Mouse (Mus musculus): ENCODE results near the gene Chrng. TPM values are rescaled to one million over a fixed set of nuclear protein-coding genes. Genes with fewer than 3 reads are reported as not detected.

The Chrng gene
- not detected in 2 replicates for polyA plus RNA-seq (2015; fragmentation: Nextera tagmentation; extraction: Ambion mirVana)

DNA sequence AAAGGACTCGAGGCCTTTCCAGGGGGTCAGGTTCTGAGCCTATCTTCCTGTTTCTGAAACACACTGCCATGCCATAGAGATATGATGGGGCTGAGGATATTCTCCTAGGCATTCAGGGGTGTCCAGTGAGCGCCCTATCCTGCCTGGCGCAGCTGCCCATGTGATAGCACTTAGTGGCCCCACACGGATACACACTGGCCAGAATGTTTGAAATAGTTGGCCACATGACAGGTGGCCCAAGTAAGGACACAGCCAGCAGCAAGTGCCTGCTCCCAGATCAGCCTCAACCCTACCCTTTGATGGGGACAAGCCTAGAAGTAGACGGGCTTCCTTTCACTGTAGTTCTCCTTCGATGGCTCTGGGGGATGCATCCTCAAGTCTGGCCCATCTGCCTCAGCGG lies at the start of gene Chrng:
Gene Chrng (plus strand): TSS at position 193 of the 400 bp plus-strand sequence.
- Histone ChIP-seq H3K4me2 (replicated peaks) (no peak within 1 kb of the TSS), H3K9me3 (no peaks in the 10 kb centered on the region), H3K27me3 (peaks cover 4% of the 10 kb centered on the region; the same call in 1 of the 2 replicates), H3K4me1 (no peaks in the 10 kb centered on the region), H3K9ac (replicated peaks) (no peak within 1 kb of the TSS), H3K27ac (replicated peaks) (no peak within 1 kb of the TSS), H3K4me3 (no peak within 1 kb of the TSS), H3K36me3 (no peaks in the 10 kb centered on the region)
- WGBS, result 80% methylated on average over 7 of the region's 7 CpGs
- no peak for ATAC-seq (replicated peaks)

DNA sequence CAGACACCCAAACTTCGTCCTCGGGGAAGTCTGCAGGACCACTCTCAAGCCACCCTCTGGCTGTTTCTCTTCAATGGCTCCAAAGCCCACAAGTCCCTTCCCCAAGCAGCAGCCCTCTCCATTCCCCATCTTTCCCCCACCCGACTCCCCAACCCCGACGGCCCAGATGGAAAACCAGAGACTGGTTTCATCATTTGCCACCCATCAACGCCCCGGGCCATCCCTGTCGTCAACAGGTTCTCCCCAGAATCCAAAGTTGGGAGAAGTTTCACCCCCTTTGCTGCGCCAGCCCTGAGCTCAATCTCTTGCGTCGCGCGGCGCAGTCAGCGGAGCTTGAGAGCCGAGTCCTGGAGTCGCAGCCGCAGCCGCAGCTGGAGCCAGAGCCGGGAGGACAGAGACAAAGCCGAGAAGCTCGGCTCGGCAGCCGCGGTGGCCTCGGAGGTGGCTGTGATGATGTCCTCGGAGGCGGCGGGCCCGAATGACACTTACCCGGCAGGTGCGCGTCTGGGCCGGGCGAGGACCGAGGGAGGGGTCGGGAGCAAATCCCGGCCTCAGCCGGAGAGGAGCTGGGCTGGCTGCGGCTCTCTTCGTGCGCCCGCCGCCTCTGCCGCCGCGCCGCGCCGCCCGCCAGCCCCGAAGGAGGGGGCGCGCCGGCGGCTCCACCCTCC lies 48.8 kb upstream of the Chrng start:
- H3K9ac ChIP-seq (replicated peaks), result peak overlapping the region; percentile 39
- peak; percentile 24 for ATAC-seq (replicated peaks)
- peaks cover 81% of the 10 kb centered on the region for H3K27me3 ChIP-seq
- no peaks in the 10 kb centered on the region for H3K9me3 ChIP-seq
- peaks cover 30% of the 10 kb centered on the region for H3K4me1 ChIP-seq
- no peaks in the 10 kb centered on the region for H3K36me3 ChIP-seq
- peak overlapping the region; percentile 47 for H3K4me3 ChIP-seq
- 0 out of 2 replicates have a peak overlapping the region, but pooled peaks have one; percentile 32 for H3K27ac ChIP-seq (replicated peaks)
- 1% methylated on average over 39 of the region's 56 CpGs for WGBS
- H3K4me2 ChIP-seq (replicated peaks), result peak overlapping the region; percentile 68

DNA sequence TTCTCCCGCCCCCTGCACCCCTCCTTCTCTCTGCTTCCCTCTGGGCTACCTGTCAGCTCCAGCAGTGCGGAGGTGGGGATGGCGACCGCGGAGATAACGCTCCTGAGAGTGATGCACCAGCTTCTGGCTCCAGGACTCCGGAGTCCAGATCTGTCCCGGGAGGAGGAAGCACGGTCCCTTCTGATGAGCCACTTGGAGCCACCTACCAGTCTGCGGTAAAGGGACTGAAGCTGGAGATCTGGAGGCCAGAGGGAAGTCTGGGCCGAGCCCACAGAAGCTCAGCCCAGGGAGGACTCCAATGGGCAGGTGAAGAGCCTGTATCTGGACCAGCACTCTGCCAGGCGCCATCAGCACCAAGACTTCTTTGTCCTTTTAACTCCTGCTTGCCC lies 48.3 kb upstream of the Chrng start, which contains the start of gene Ecel1:
Gene Ecel1 (minus strand): TSS at position 323 of the 389 bp plus-strand sequence.
- H3K4me1 ChIP-seq, result peaks cover 30% of the 10 kb centered on the region
- peak within 1 kb of the TSS; percentile 39 for H3K9ac ChIP-seq (replicated peaks)
- no peaks in the 10 kb centered on the region for H3K36me3 ChIP-seq
- 0 out of 2 replicates have a peak within 1 kb of the TSS, but pooled peaks have one; percentile 32 for H3K27ac ChIP-seq (replicated peaks)
- peaks cover 75% of the 10 kb centered on the region for H3K27me3 ChIP-seq
- peak; percentile 24 for ATAC-seq (replicated peaks)
- peak within 1 kb of the TSS; percentile 47 for H3K4me3 ChIP-seq
- H3K9me3 ChIP-seq, result no peaks in the 10 kb centered on the region
- 2% methylated on average over 11 of the region's 12 CpGs for WGBS
- peak within 1 kb of the TSS; percentile 68 for H3K4me2 ChIP-seq (replicated peaks)

DNA sequence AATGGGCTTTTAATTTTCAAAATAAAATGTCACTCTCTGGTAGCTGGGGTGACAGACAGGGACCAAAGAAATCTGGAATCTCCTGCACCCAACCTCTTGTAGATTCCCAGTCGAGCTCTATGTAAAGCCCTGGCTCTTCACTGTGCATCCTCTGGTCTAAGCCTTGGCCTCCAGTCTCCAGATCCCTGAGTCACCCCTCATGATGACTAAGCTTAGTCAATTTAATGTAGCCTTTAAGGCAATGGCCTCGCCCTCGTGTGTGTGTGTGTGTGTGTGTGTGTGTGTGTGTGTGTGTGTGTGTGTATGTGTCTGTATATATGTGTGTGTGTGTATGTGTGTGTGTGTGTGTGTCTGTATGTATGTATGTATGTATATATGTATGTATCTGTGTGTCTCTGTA lies 45.1 kb upstream of the Chrng start:
- WGBS, result 73% methylated on average over 3 of the region's 3 CpGs
- H3K4me2 ChIP-seq (replicated peaks), result no peak overlapping the region
- no peaks in the 10 kb centered on the region for H3K36me3 ChIP-seq
- peaks cover 43% of the 10 kb centered on the region for H3K27me3 ChIP-seq
- no peak overlapping the region for H3K27ac ChIP-seq (replicated peaks)
- H3K9ac ChIP-seq (replicated peaks), result no peak overlapping the region
- peaks cover 25% of the 10 kb centered on the region for H3K4me1 ChIP-seq
- ATAC-seq (replicated peaks), result no peak
- no peak overlapping the region for H3K4me3 ChIP-seq
- no peaks in the 10 kb centered on the region for H3K9me3 ChIP-seq

DNA sequence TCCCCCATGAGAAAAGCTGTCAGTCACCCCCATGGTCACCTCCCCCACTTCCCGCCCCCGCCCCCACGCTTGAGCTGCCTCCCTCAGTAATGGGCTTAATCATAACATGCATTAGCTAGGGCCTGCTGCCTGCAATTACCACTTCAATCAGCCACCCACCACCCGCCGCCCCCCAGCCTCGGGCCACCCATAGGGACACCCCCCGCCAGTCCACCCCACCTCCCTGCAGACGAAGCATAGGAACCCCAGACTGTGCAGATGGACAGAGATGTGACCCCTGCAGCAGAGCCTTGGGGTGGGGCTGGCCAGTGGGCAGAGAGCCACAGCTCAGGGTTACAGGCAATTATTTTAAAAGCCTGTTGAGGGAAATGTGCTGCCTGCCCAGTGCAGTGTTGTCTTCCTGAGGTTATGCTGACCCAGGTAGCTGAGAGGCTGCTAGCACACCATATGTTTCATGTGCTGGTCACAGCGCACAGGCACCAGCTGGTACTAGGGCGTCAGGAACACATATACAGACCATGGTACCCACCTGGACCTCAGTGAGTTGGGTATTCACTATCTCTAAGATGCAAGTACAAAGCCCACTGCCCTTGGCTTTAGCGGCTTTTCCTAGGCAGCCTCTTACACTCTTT lies 40.2 kb upstream of the Chrng start:
- Histone ChIP-seq H3K27me3 (no peaks in the 10 kb centered on the region), H3K4me1 (peaks cover 20% of the 10 kb centered on the region), H3K27ac (replicated peaks) (no peak overlapping the region), H3K9ac (replicated peaks) (no peak overlapping the region), H3K4me3 (no peak overlapping the region), H3K4me2 (replicated peaks) (no peak overlapping the region), H3K36me3 (no peaks in the 10 kb centered on the region), H3K9me3 (no peaks in the 10 kb centered on the region)
- WGBS, result 28% methylated on average over 11 of the region's 11 CpGs
- ATAC-seq (replicated peaks), result peak; percentile 57

DNA sequence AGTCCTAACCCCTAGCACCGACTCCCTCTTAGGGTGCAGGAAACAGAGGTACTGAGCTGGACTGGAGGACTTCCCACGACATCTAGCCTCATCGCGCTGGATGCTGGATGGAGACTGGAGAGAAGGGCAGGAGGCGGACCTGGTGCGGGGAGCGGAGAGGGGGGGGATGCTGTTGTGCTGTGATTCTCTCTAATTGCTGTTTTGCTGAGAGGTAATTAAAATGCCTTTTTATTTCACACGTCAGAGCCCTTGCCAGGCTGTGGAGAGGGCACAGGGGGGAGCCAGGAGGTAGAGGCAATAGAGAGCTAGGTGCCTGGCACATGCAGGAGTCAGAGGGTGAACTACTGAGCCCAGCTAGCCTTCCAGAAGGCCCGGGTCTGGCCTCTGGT lies 39.7 kb upstream of the Chrng start:
- Histone ChIP-seq H3K27me3 (no peaks in the 10 kb centered on the region), H3K36me3 (no peaks in the 10 kb centered on the region), H3K4me2 (replicated peaks) (no peak overlapping the region), H3K9me3 (no peaks in the 10 kb centered on the region), H3K4me1 (peaks cover 25% of the 10 kb centered on the region), H3K4me3 (no peak overlapping the region), H3K9ac (replicated peaks) (no peak overlapping the region), H3K27ac (replicated peaks) (no peak overlapping the region)
- WGBS, result 31% methylated on average over 9 of the region's 9 CpGs
- peak; percentile 21; the same call in 1 of the 2 replicates for ATAC-seq (replicated peaks)

DNA sequence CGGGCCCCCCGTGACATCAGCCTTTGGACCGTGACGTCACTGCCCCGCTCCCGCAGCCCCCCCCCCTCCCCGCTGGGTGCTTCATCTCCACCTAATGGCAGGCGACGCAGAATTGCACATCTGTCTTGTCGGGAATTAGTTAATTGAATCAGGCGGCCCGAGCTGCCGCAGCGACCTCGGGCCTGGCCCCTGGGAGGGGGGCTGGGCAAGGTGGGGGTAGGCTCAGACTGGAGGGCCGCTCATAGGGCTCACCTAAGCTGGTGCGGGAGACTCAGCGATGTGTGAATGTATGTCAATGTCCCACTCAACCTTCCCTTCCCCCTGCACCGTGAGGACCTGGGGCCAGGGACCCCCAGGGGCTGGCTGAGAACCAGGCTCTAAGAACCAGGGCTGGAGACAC lies 34.0 kb upstream of the Chrng start:
- 12% methylated on average over 17 of the region's 19 CpGs for WGBS
- H3K9me3 ChIP-seq, result no peaks in the 10 kb centered on the region
- no peaks in the 10 kb centered on the region for H3K36me3 ChIP-seq
- H3K4me1 ChIP-seq, result peaks cover 21% of the 10 kb centered on the region
- no peak for ATAC-seq (replicated peaks)
- no peak overlapping the region for H3K4me3 ChIP-seq
- H3K27me3 ChIP-seq, result no peaks in the 10 kb centered on the region
- no peak overlapping the region for H3K4me2 ChIP-seq (replicated peaks)
- no peak overlapping the region for H3K27ac ChIP-seq (replicated peaks)
- H3K9ac ChIP-seq (replicated peaks), result no peak overlapping the region

DNA sequence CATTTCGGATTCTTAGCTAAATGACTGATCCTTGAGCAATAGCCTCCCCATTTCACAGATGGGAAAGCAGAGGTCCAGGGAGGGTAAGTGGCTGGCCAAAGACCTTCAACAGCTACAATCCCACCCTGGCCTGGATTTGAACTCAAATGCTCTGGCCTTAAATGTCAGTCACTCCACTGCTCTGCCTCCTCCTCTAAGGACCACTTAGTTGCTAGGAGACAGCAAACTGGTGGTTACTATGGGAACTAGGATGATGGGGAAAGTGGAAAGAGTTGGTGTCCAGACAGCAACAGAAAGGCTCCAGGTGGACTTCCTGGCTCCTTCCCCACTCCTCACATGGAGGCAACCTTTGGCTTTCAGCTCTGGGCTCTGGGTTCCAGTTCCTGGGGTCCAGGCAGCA lies 33.1 kb upstream of the Chrng start:
- H3K36me3 ChIP-seq, result no peaks in the 10 kb centered on the region
- no peak for ATAC-seq (replicated peaks)
- H3K4me1 ChIP-seq, result peaks cover 30% of the 10 kb centered on the region
- H3K4me2 ChIP-seq (replicated peaks), result no peak overlapping the region
- no peak overlapping the region for H3K4me3 ChIP-seq
- H3K27ac ChIP-seq (replicated peaks), result no peak overlapping the region
- WGBS, result 100% methylated on average over 1 of the region's 1 CpGs
- H3K27me3 ChIP-seq, result no peaks in the 10 kb centered on the region
- no peak overlapping the region for H3K9ac ChIP-seq (replicated peaks)
- no peaks in the 10 kb centered on the region for H3K9me3 ChIP-seq

DNA sequence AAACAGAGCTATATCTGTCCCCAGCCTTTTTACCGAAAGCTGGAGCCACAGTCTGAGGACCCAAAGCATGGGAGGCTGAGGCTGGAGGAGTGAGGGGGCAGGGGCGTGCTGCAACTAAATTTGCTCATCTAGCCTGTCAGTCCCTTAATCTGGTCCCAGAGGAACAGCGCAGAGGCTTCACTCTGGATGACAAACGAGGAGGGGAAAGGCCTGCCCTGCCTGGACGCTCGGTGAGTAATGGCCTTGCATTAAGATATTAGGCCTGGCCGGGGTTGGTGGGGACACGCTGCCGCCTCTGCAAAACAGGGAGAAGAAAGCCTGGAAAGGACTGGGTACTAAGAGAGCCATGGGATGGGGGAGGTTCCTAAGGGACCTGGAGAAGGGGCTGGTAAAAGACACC lies 32.1 kb upstream of the Chrng start:
- ATAC-seq (replicated peaks), result no peak
- no peaks in the 10 kb centered on the region for H3K36me3 ChIP-seq
- H3K27me3 ChIP-seq, result no peaks in the 10 kb centered on the region
- H3K9ac ChIP-seq (replicated peaks), result no peak overlapping the region
- no peak overlapping the region for H3K4me2 ChIP-seq (replicated peaks)
- no peaks in the 10 kb centered on the region for H3K9me3 ChIP-seq
- 48% methylated on average over 9 of the region's 9 CpGs for WGBS
- H3K27ac ChIP-seq (replicated peaks), result no peak overlapping the region
- peaks cover 32% of the 10 kb centered on the region for H3K4me1 ChIP-seq
- no peak overlapping the region for H3K4me3 ChIP-seq

DNA sequence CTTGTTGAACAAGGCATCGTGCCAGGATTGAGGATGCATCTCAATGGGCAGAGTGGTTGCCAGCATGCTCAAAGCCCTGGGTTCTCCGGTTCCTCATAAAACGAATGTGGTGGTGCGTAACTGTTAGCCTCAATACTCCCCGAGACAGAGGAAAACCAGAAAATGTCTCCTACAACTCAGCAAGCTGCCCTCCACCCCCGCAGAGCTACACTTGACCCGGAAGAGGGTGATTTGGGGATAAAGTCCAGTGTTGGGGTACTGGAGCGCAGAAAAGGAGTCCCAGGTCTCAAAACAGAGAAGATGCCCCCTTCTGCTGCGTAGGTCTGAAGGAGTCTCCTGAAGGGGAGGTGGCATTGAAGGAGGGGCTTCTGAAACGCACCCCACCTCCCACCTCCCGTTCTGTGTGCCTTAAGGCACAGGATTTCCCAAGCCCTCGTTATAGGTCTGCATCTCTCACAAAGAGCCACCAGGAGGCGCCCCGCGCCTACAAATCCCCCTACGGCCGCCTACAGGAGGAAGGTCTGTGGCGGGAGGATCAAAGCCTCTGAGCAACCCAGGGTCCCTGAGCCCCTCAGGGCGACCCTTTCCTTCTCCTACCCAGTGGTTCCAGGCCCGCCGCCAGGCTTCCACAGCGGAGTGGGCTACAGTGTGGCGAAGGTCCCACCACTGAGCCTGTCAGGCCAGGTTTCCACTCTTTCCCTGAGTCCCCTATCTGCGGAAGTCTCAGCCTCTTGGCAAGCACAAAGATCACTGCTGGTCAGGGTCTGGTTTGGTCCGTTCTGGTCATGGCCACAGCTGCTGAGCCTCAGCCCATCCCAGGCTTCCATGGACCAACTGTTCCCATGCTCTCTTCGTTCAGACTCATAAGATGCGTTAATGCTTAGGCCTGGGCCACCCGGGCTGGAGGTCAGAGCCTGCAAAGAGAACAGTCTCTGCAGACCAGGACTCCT lies 30.2 kb upstream of the Chrng start:
- no peaks in the 10 kb centered on the region for H3K9me3 ChIP-seq
- no peaks in the 10 kb centered on the region for H3K36me3 ChIP-seq
- ATAC-seq (replicated peaks), result peak; percentile 7; the same call in 1 of the 2 replicates
- no peak overlapping the region for H3K4me3 ChIP-seq
- no peaks in the 10 kb centered on the region for H3K27me3 ChIP-seq
- WGBS, result 23% methylated on average over 28 of the region's 28 CpGs
- H3K4me1 ChIP-seq, result peaks cover 25% of the 10 kb centered on the region
- no peak overlapping the region for H3K4me2 ChIP-seq (replicated peaks)
- no peak overlapping the region for H3K9ac ChIP-seq (replicated peaks)
- no peak overlapping the region for H3K27ac ChIP-seq (replicated peaks)

DNA sequence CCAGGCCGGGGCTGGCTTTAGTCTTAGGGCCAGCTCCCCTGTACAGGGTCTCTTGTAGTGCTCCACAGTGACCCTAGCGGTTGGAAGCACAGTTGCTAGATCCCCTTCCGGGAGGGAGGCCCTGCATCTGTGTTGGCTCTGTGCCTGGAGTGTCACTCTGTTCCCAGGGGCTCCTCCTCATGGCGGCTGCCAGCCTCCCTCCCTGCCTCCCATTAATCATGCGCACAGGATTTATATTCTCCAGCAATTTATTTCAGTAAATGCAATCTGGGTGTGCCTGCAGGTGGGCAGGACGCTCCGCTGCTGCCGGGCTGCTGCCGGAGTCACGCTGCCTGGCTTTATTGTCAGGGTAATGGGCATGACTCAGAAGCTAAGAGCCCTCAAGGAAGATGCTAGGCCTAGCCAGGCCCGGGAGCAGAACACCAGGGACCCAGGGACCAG lies 28.6 kb upstream of the Chrng start:
- Histone ChIP-seq H3K27ac (replicated peaks) (peak overlapping the region; percentile 78), H3K9me3 (no peaks in the 10 kb centered on the region)

DNA sequence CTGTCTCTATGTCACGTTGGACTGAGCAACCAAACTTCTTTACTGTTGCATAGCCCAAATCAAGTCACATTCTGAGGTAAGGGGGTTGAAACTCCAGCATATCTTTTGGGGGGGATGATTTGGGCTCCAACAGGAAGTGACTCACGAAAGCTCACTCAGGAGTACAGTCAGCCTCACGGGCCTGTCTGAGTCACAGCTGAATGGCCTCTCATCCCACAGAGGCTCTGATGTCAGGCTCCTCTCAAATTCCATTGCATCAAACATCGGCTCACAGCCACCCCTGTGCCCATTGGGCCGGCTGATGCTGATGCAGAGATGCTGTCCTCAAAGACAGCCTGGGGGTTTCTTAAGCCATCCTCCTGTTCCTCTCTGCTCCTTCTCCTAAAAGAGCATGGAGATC lies 23.6 kb upstream of the Chrng start:
- peaks cover 20% of the 10 kb centered on the region for H3K4me1 ChIP-seq
- no peak for ATAC-seq (replicated peaks)
- 69% methylated on average over 5 of the region's 5 CpGs for WGBS

More for the DNA sequence above, 28.6 kb upstream of the Chrng start:
- no peak overlapping the region for H3K4me3 ChIP-seq
- WGBS, result 1% methylated on average over 11 of the region's 11 CpGs
- no peaks in the 10 kb centered on the region for H3K27me3 ChIP-seq
- peak; percentile 80 for ATAC-seq (replicated peaks)
- H3K4me1 ChIP-seq, result peaks cover 12% of the 10 kb centered on the region
- no peaks in the 10 kb centered on the region for H3K36me3 ChIP-seq
- H3K4me2 ChIP-seq (replicated peaks), result 0 out of 2 replicates have a peak overlapping the region, but pooled peaks have one; percentile 21
- H3K9ac ChIP-seq (replicated peaks), result no peak overlapping the region

More for the DNA sequence above, 23.6 kb upstream of the Chrng start:
- no peak overlapping the region for H3K27ac ChIP-seq (replicated peaks)
- no peak overlapping the region for H3K4me3 ChIP-seq
- H3K27me3 ChIP-seq, result peaks cover 16% of the 10 kb centered on the region
- H3K9ac ChIP-seq (replicated peaks), result no peak overlapping the region
- no peaks in the 10 kb centered on the region for H3K36me3 ChIP-seq
- no peaks in the 10 kb centered on the region for H3K9me3 ChIP-seq
- H3K4me2 ChIP-seq (replicated peaks), result no peak overlapping the region

Data from forebrain, embryonic 15.5 days (tissue).